Mouse (Mus musculus): ENCODE data around the gene Rsc1a1.

Gene Rsc1a1

DNA sequence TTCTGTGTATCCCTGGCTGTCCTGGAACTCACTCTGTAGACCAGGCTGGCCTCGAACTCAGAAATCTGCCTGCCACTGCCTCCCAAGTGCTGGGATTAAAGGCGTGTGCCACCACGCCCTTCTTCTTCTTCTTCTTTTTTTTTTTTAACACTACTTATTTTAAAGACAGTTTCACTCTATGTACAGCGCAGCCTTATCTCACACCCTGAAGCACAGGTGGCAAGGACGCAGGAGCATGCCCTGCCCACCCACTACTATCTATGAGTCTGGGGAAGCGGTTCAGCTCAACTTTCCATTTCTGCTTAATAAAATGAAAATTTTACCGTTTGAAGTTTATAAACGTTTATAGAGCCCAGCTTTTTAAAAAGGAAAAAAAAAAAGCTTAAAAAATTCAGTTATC lies 3.1 kb upstream of the Rsc1a1 start:
- no peak for DNase-seq

DNA sequence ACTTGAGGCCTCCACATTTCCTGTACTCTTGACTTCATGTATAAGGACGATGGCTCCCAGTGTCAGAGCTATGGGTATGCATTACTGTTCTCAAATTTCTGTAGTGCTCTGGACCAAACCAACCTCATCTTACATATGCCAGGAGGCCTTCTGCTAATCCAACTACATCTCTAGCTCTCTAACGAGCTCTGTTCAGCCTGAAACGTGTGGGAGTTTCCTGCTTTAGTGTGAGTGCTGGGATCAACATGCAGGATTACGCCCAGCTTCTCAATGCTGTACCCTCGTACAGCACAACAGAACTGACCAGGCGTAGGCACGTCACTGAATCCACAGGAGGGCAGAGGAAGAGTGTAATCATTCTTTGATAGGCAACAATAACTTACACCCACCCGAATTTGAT lies 1.1 kb upstream of the Rsc1a1 start:
- DNase-seq = no peak

GRCm38 (mm10) chr4:141686093-141686492 lies 694 bp upstream of the Rsc1a1 start:
- DNase-seq = no peak

GRCm38 (mm10) chr4:141682706-141683230 lies 2.6 kb downstream of the Rsc1a1 start:
- no peak for DNase-seq

DNA sequence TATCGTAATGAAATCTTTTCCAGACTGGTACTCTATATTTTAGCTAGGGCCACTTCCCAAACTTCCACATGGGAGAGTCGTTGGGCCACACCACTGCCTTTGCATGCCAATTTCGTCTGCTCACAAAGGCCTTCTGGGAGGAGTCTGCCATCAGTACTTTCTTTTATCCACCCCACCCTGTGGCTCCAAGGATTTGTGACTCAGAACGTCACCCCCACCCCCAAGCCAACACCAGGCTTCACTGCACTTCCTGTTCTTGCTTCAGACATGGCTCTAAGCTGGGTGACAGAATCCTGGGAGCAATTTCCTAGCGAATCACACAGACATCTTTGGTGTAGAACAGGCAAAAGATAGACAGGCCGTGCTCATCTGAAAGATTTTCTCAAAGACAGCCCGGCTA lies 3.6 kb downstream of the Rsc1a1 start:
- no peak for DNase-seq

DNA sequence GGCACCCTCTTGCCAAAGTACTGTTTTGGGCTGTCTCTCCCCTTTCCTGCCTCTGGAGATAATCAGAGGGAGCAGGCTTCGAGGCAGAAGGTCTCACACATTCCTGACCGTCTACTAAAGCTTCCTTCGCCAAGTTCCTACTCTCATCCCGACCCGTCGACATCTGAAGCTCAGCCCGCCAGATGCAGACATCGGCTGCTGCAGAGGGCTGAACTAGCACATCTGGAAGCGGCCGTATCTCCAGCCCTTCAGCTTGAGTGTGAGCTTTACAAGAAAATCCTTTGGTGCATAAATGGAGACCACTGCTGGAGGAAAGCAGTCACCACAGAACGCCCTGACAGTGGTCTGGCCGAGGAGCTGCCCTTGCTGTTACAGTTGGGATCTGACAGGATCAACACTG lies 4.5 kb downstream of the Rsc1a1 start:
- no peak for DNase-seq

- DNase-seq = no peak
Observed at GRCm38 (mm10) chr4:141679016-141679415, 6.4 kb downstream of the Rsc1a1 start.

- no peak for DNase-seq
Observed at GRCm38 (mm10) chr4:141676462-141676979, 8.9 kb downstream of the Rsc1a1 start.

GRCm38 (mm10) chr4:141672325-141672724 lies 13.1 kb downstream of the Rsc1a1 start:
- no peak for DNase-seq

- no peak for DNase-seq
Observed at GRCm38 (mm10) chr4:141671389-141671788, 14.0 kb downstream of the Rsc1a1 start.

- DNase-seq = no peak
Observed at GRCm38 (mm10) chr4:141669898-141670712, 15.3 kb downstream of the Rsc1a1 start.

GRCm38 (mm10) chr4:141664799-141665198 lies 20.6 kb downstream of the Rsc1a1 start, which contains the start of gene Plekhm2:
TSS of gene Plekhm2 (minus strand) at chr4:141664899.
- DNase-seq = no peak

- DNase-seq = peak; percentile 72 to 80
Observed at GRCm38 (mm10) chr4:141664011-141664745, 21.2 kb downstream of the Rsc1a1 start.

GRCm38 (mm10) chr4:141663122-141663931 lies 22.1 kb downstream of the Rsc1a1 start:
- DNase-seq = peak in 1 of 2 experiments; percentile 24

- no peak for DNase-seq
Observed at GRCm38 (mm10) chr4:141660884-141661283, 24.5 kb downstream of the Rsc1a1 start.

- no peak for DNase-seq
Observed at GRCm38 (mm10) chr4:141659739-141660138, 25.7 kb downstream of the Rsc1a1 start.

- DNase-seq = no peak
Observed at GRCm38 (mm10) chr4:141658846-141659484, 26.4 kb downstream of the Rsc1a1 start.

GRCm38 (mm10) chr4:141656932-141657331 lies 28.5 kb downstream of the Rsc1a1 start:
- DNase-seq = no peak

GRCm38 (mm10) chr4:141655908-141656608 lies 29.3 kb downstream of the Rsc1a1 start:
- no peak for DNase-seq

GRCm38 (mm10) chr4:141654509-141654908 lies 30.9 kb downstream of the Rsc1a1 start:
- DNase-seq = no peak

DNA sequence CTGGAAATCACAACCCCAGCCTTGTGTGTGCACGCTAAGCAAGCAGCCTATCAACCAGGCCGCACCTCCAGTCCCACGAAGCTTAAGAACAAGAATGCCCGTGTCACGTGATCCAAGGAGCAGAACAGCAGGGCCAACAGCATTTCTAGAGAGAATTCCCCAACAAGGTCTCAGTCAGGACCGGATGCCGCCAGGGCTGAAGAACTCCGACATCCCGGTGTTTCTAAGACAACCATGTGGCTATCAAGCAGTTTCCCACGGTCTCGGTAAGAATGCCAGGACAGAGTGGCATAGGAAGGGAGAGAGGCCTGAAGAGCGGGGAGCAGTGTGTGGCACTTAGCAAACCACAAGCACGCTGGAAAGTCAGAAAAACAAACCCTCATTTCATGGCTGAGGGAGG lies 31.6 kb downstream of the Rsc1a1 start:
- no peak for DNase-seq

Data from thymus, postnatal 36 days (tissue).